Mouse (Mus musculus): Measurements from ENCODE around the gene Syndig1. TPM values are rescaled to one million over a fixed set of nuclear protein-coding genes. Genes with fewer than 3 reads are reported as not detected.

Gene Syndig1
- polyA plus RNA-seq (2012): not detected in 2 replicates

GRCm38 (mm10) chr2:149828911-149829310 is at the start of gene Syndig1:
Syndig1 (plus strand) TSS chr2:149829211.

DNA sequence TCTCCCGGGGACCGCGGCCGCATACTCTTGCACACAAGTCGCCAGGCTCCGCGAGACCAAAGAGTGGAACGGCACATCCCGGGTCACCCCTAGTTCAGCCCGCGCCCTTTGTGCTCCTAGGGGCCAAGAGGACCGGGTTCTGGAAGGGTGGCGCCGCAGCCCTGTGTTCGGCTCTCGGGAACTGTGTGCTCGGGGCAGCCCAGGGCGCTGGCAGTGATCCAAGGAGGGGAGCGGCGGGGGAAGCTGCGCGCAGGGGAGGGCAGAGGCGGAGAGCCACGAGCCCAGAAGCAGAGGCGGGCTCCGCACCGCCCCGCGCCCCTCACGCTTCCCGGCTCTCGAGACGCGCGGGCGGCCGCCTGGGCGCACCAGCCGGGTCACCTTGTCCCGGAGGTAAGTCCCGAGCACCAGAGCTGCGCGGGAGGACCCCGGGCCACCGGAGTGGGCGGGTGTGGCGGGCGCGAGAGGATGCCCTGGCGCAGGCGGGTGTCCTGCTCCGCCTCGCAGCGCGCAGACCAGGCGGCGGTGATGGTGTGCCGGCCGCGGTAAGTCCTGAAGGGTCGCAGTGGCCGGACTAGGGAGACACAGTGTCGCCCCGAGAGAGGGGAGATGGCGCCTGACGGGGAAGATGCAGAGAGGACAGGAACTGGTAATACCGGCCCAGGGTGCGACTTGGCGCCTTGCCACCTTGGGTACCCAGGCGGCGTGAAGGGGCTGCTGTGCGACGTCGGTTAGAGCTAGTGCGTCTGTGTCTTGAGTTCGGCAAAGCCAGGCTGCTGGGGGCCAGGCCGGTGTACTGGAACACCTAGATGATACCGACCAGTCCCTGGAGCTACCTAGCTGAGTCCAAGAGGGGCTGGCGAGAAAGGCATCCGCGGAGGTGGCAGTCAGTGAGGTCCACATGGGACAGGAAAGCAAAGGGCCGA is 1.8 kb downstream of the Syndig1 start, which contains the start of gene C530025M09Rik:
C530025M09Rik (minus strand) TSS at position 678 of the 923 bp plus-strand sequence.

Other genes starting within 250 kb of the Syndig1 start
- gene C530025M09Rik, start 2.0 kb downstream of the Syndig1 start, polyA plus RNA-seq (2012): not detected in 2 replicates

Measured in megakaryocyte-erythroid progenitor cell, adult 5 weeks (primary cell).